Mouse (Mus musculus): Measurements from ENCODE around the gene Unc119b.
"Not testable (repeated sequence)": the region's sequence is repeated elsewhere in the genome, so short reads cannot be mapped to it uniquely, and the experiment has no call there.

Unc119b gene

GRCm38 (mm10) chr5:115111156-115111555 lies 23.6 kb downstream of the Unc119b start:
- in situ Hi-C loops (cut with MboI; ENCODE audit: low pct_unique_long_range_greater_than_20kb in 1 of 2, low sequenced_read_pairs in 2 of 2, unreplicated experiment in 1 of 2), result no loop called here

GRCm38 (mm10) chr5:115103253-115103652 lies 31.5 kb downstream of the Unc119b start:
- in situ Hi-C loops (cut with MboI; ENCODE audit: low pct_unique_long_range_greater_than_20kb in 1 of 2, low sequenced_read_pairs in 2 of 2, unreplicated experiment in 1 of 2), result loop anchor here in 1 of 2 experiments (5.0 kb wide), 1 partner anchor 126 kb away; no protein-coding TSS in a partner anchor

GRCm38 (mm10) chr5:115102231-115102630 lies 32.5 kb downstream of the Unc119b start:
- in situ Hi-C loops (cut with MboI; ENCODE audit: low pct_unique_long_range_greater_than_20kb in 1 of 2, low sequenced_read_pairs in 2 of 2, unreplicated experiment in 1 of 2), result loop anchor here in 1 of 2 experiments (5.0 kb wide), 1 partner anchor 125 kb away; no protein-coding TSS in a partner anchor

GRCm38 (mm10) chr5:115100473-115100872 lies 34.3 kb downstream of the Unc119b start:
- in situ Hi-C loops (cut with MboI; ENCODE audit: low pct_unique_long_range_greater_than_20kb in 1 of 2, low sequenced_read_pairs in 2 of 2, unreplicated experiment in 1 of 2), result loop anchor here in 1 of 2 experiments (5.0 kb wide), 1 partner anchor 123 kb away; no protein-coding TSS in a partner anchor

GRCm38 (mm10) chr5:115099991-115100390 lies 34.8 kb downstream of the Unc119b start:
- in situ Hi-C loops (cut with MboI; ENCODE audit: low pct_unique_long_range_greater_than_20kb in 1 of 2, low sequenced_read_pairs in 2 of 2, unreplicated experiment in 1 of 2), result loop anchor here in 1 of 2 experiments (5.0 kb wide), 1 partner anchor 123 kb away; no protein-coding TSS in a partner anchor

GRCm38 (mm10) chr5:115099530-115099929 lies 35.2 kb downstream of the Unc119b start:
- in situ Hi-C loops (cut with MboI; ENCODE audit: low pct_unique_long_range_greater_than_20kb in 1 of 2, low sequenced_read_pairs in 2 of 2, unreplicated experiment in 1 of 2), result no loop called here

GRCm38 (mm10) chr5:115098195-115098594 lies 36.6 kb downstream of the Unc119b start, which contains the start of gene Gm10401:
TSS of gene Gm10401 (minus strand) at chr5:115098295.
- in situ Hi-C loops (cut with MboI; ENCODE audit: low pct_unique_long_range_greater_than_20kb in 1 of 2, low sequenced_read_pairs in 2 of 2, unreplicated experiment in 1 of 2), result no loop called here

- in situ Hi-C loops (cut with MboI; ENCODE audit: low pct_unique_long_range_greater_than_20kb in 1 of 2, low sequenced_read_pairs in 2 of 2, unreplicated experiment in 1 of 2), result no loop called here
Measured at GRCm38 (mm10) chr5:115091776-115092175, 43.0 kb downstream of the Unc119b start.

GRCm38 (mm10) chr5:115091015-115091414 lies 43.8 kb downstream of the Unc119b start:
- in situ Hi-C loops (cut with MboI; ENCODE audit: low pct_unique_long_range_greater_than_20kb in 1 of 2, low sequenced_read_pairs in 2 of 2, unreplicated experiment in 1 of 2), result no loop called here

- in situ Hi-C loops (cut with MboI; ENCODE audit: low pct_unique_long_range_greater_than_20kb in 1 of 2, low sequenced_read_pairs in 2 of 2, unreplicated experiment in 1 of 2), result loop anchor here in 1 of 2 experiments (10.0 kb wide), 1 partner anchor 115 kb away; the partner anchor contains the start of gene Hnf1a
Measured at GRCm38 (mm10) chr5:115089592-115090268, 45.0 kb downstream of the Unc119b start.

GRCm38 (mm10) chr5:115085675-115086074 lies 49.1 kb downstream of the Unc119b start:
- in situ Hi-C loops (cut with MboI; ENCODE audit: low pct_unique_long_range_greater_than_20kb in 1 of 2, low sequenced_read_pairs in 2 of 2, unreplicated experiment in 1 of 2), result loop anchor here in 1 of 2 experiments (10.0 kb wide), 1 partner anchor 111 kb away; the partner anchor contains the start of gene Hnf1a

GRCm38 (mm10) chr5:115083492-115083891 lies 51.3 kb downstream of the Unc119b start:
- in situ Hi-C loops (cut with MboI; ENCODE audit: low pct_unique_long_range_greater_than_20kb in 1 of 2, low sequenced_read_pairs in 2 of 2, unreplicated experiment in 1 of 2), result loop anchor here in 1 of 2 experiments (10.0 kb wide), 1 partner anchor 109 kb away; the partner anchor contains the start of gene Hnf1a

- in situ Hi-C loops (cut with MboI; ENCODE audit: low pct_unique_long_range_greater_than_20kb in 1 of 2, low sequenced_read_pairs in 2 of 2, unreplicated experiment in 1 of 2), result loop anchor here in 1 of 2 experiments (10.0 kb wide), 1 partner anchor 107 kb away; the partner anchor contains the start of gene Hnf1a
Measured at GRCm38 (mm10) chr5:115081636-115082035, 53.1 kb downstream of the Unc119b start.

- in situ Hi-C loops (cut with MboI; ENCODE audit: low pct_unique_long_range_greater_than_20kb in 1 of 2, low sequenced_read_pairs in 2 of 2, unreplicated experiment in 1 of 2), result loop anchor here in 1 of 2 experiments (5.0 kb wide), 1 partner anchor 99 kb away; no protein-coding TSS in a partner anchor
Measured at GRCm38 (mm10) chr5:115076144-115076901, 58.5 kb downstream of the Unc119b start.

GRCm38 (mm10) chr5:115074749-115075148 lies 60.0 kb downstream of the Unc119b start:
- in situ Hi-C loops (cut with MboI; ENCODE audit: low pct_unique_long_range_greater_than_20kb in 1 of 2, low sequenced_read_pairs in 2 of 2, unreplicated experiment in 1 of 2), result loop anchor here in 1 of 2 experiments (5.0 kb wide), 1 partner anchor 97 kb away; no protein-coding TSS in a partner anchor

GRCm38 (mm10) chr5:115073306-115073705 lies 61.5 kb downstream of the Unc119b start:
- in situ Hi-C loops (cut with MboI; ENCODE audit: low pct_unique_long_range_greater_than_20kb in 1 of 2, low sequenced_read_pairs in 2 of 2, unreplicated experiment in 1 of 2), result not testable (repeated sequence)

Data from mouse embryonic stem cell (cell line).